Mouse (Mus musculus): Measurements from ENCODE around the gene Mrpl34. TPM values are rescaled to one million over a fixed set of nuclear protein-coding genes. Genes with fewer than 3 reads are reported as not detected.

Mrpl34 gene
- 99.9 TPM for polyA plus RNA-seq (2017; shearing (Covaris generic))

GRCm38 (mm10) chr8:71464513-71465500 lies at the start of gene Mrpl34:
Gene Mrpl34, plus strand, starts transcription at chr8:71464959.

GRCm38 (mm10) chr8:71463188-71464033 lies 1.3 kb upstream of the Mrpl34 start, which contains the start of gene Abhd8:
Gene Abhd8, minus strand, starts transcription at chr8:71463655.

GRCm38 (mm10) chr8:71468916-71469315 lies 4.2 kb downstream of the Mrpl34 start, which contains the start of gene Dda1:
Gene Dda1, plus strand, starts transcription at chr8:71469199.

DNA sequence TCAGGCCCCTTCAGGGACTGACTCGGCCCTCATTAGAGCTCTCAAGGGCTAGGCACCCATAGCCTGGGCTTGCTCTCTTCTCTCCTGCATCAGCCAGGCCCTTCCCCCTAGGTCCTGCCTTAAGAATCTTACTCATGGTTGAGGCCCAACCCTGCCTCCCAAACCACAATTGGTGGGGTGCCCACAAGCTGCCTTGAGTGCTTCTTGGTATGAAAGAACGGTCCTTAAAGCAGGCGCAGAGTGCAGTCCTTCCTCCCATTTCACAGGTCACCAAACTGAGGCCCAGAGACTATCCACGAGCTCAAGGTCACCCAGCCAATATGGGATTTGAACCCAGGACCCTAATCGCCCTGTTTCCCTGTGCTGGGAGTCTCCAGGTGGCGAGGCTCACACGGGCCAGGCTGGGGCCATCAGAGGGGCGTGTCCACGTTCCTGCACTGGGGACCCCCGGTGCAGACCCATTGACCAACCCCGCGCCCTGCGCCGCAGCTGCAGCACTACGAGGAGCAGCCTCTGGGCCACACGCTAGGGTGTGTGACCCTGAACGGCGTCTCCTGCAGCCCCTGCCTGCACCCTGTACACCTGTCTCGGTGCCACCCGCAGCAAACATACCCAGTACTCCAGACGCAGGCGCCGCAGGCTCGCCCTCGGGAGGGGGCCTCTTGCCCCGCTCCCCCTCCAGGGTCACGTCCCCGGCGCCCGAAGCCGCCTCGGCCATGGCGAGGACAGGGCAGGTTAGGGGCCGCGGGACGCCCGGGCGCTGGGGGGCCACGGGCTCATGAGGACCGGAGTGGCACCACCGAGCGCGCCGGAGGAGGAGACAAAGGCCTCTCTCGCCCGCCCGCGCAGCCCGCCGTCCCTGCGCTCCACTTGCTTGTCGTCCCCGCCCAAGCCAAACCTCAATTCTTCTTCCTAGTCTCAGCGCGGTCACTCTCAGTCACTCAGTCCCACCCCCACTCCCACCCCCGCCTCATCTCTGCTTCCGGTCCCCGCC lies 20.7 kb downstream of the Mrpl34 start, which contains the start of gene Ano8:
Gene Ano8 (minus strand): TSS at position 822 of the 994 bp plus-strand sequence.

DNA sequence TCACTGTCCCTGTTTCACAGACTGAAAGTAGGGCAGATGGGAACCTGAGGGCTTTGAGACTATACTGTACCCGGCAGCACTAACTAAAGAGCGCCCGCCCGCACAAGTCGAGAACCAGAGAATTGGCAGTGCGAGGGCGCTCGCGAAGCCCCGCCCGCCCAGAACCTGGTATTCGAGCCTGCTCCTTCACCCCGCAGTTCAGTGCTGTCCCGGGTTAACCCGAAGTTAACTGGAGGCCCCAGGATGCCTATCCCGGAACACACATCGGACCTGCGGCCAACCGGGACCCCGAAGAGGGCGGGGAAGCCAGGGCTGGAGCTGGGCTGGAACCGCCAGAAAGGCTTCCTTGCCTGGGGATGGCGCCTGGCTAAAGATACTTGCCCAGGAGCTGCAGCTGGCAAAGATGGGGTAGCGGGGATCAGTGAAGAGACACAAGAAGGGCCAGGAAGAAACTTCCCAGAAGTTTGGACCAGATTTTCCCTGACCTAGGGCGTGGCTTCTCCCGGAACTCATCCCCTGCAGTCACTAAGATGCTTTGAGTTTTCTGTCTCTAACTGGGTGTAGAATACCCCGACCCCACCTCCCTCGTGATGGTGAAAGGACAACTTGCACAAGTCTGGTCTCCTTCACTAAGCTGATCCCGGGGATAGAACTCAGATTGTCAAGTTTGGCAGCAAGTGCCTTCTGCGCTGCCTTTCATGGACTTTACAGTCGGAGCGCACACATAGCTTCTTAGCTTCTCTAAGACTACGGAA lies 23.1 kb downstream of the Mrpl34 start, which contains the start of gene Gtpbp3:
Gene Gtpbp3 (plus strand): TSS at position 413 of the 755 bp plus-strand sequence.

DNA sequence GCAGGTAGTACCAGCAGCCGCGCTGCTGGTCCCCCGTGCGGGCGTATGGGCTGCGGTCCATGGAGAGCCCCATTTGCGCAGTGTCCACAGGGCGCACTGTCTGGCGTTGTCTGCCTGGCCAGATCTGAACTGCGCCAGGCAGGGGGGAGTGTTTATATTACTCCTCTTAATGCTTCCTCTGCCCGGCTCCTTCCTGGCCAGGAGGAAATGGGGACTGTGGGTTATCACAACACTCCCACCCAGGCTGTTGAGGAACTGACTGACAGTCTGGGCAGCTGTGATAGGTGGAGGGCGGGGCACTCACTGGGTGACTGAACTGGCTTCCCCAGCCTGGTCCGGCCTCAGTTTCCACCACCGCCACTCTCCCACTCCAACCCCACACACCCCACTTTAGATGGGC lies 46.9 kb downstream of the Mrpl34 start, which contains the start of gene Plvap:
Gene Plvap (minus strand): TSS at position 109 of the 400 bp plus-strand sequence.

Other genes with a start within 250 kb of the Mrpl34 start
- gene Myo9b, start 192.2 kb upstream of the Mrpl34 start, polyA plus RNA-seq (2017; shearing (Covaris generic)): 37.5 TPM
- gene Haus8, start 192.0 kb upstream of the Mrpl34 start, polyA plus RNA-seq (2017; shearing (Covaris generic)): 36.9 TPM
- gene Use1, start 98.1 kb upstream of the Mrpl34 start, polyA plus RNA-seq (2017; shearing (Covaris generic)): 167 TPM
- 5.9 TPM for gene Ocel1, start 93.7 kb upstream of the Mrpl34 start, polyA plus RNA-seq (2017; shearing (Covaris generic))
- 0.31 TPM for gene Nr2f6, start 83.0 kb upstream of the Mrpl34 start, polyA plus RNA-seq (2017; shearing (Covaris generic))
- gene Ushbp1, start 69.2 kb upstream of the Mrpl34 start, polyA plus RNA-seq (2017; shearing (Covaris generic)): 0.06 TPM
- 124 TPM for gene Babam1, start 68.1 kb upstream of the Mrpl34 start, polyA plus RNA-seq (2017; shearing (Covaris generic))
- gene Ankle1, start 58.9 kb upstream of the Mrpl34 start, polyA plus RNA-seq (2017; shearing (Covaris generic)): 2.1 TPM
- gene Abhd8, start 1.3 kb upstream of the Mrpl34 start, polyA plus RNA-seq (2017; shearing (Covaris generic)): 96.5 TPM
- 70.3 TPM for gene Dda1, start 4.2 kb downstream of the Mrpl34 start, polyA plus RNA-seq (2017; shearing (Covaris generic))
- gene Ano8, start 21.0 kb downstream of the Mrpl34 start, polyA plus RNA-seq (2017; shearing (Covaris generic)): 0.12 TPM
- 6.3 TPM for gene Gtpbp3, start 23.1 kb downstream of the Mrpl34 start, polyA plus RNA-seq (2017; shearing (Covaris generic))
- gene Plvap, start 46.8 kb downstream of the Mrpl34 start, polyA plus RNA-seq (2017; shearing (Covaris generic)): 0.23 TPM
- not detected for gene Ccdc194, start 60.8 kb downstream of the Mrpl34 start, polyA plus RNA-seq (2017; shearing (Covaris generic))
- 203 TPM for gene Bst2, start 72.5 kb downstream of the Mrpl34 start, polyA plus RNA-seq (2017; shearing (Covaris generic))
- 102 TPM for gene Mvb12a, start 78.0 kb downstream of the Mrpl34 start, polyA plus RNA-seq (2017; shearing (Covaris generic))
- gene Tmem221, start 93.9 kb downstream of the Mrpl34 start, polyA plus RNA-seq (2017; shearing (Covaris generic)): 0.39 TPM
- 0.16 TPM for gene Nxnl1, start 101.6 kb downstream of the Mrpl34 start, polyA plus RNA-seq (2017; shearing (Covaris generic))
- 11.9 TPM for gene Slc27a1, start 103.9 kb downstream of the Mrpl34 start, polyA plus RNA-seq (2017; shearing (Covaris generic))
- 26.4 TPM for gene Pgls, start 127.2 kb downstream of the Mrpl34 start, polyA plus RNA-seq (2017; shearing (Covaris generic))
- gene Fam129c, start 132.7 kb downstream of the Mrpl34 start, polyA plus RNA-seq (2017; shearing (Covaris generic)): 7.1 TPM
- 3.7 TPM for gene Colgalt1, start 146.0 kb downstream of the Mrpl34 start, polyA plus RNA-seq (2017; shearing (Covaris generic))
- gene Unc13a, start 206.8 kb downstream of the Mrpl34 start, polyA plus RNA-seq (2017; shearing (Covaris generic)): 0.46 TPM
- 171 TPM for gene Jak3, start 211.3 kb downstream of the Mrpl34 start, polyA plus RNA-seq (2017; shearing (Covaris generic))
- 24.7 TPM for gene Insl3, start 224.3 kb downstream of the Mrpl34 start, polyA plus RNA-seq (2017; shearing (Covaris generic))
- gene B3gnt3, start 236.8 kb downstream of the Mrpl34 start, polyA plus RNA-seq (2017; shearing (Covaris generic)): 5.7 TPM